Mouse (Mus musculus) left cerebral cortex, postnatal 4 days (tissue): Measurements from ENCODE around the gene Nutf2. TPM values are rescaled to one million over a fixed set of nuclear protein-coding genes. Genes with fewer than 3 reads are reported as not detected.

Source experiments
- DNase-seq: peaks from one replicate; pipeline ENCODE4 v3.0.0-alpha.2; 2022
- intact Hi-C: fragments of 180-260 bp; cut with DNase I; formaldehyde crosslinking; loops from one replicate; pipeline ENCODE4 v1.15.1; 2025
- total RNA-seq, 2 experiments: library from RNA; stranded (reverse); gene quantifications; 2 replicates each; pipeline ENCODE4 v1.2.3; 2021

The Nutf2 gene
- total RNA-seq, 2 experiments from 2014 or later, result 35.2 to 48.7 TPM

GRCm38 (mm10) chr8:105854715-105855216 lies 5.6 kb upstream of the Nutf2 start, which contains the start of gene Thap11:
Gene Thap11, plus strand, starts transcription at chr8:105855132.
- DNase-seq, result peak; percentile 94
- intact Hi-C loops, result no loop called here

- intact Hi-C loops, result no loop called here
- peak; percentile 39 for DNase-seq
These were observed 4.9 kb upstream of the Nutf2 start for GRCm38 (mm10) chr8:105855248-105856167.

GRCm38 (mm10) chr8:105856168-105856835 lies 4.1 kb upstream of the Nutf2 start:
- no peak for DNase-seq
- intact Hi-C loops, result no loop called here

GRCm38 (mm10) chr8:105858495-105858894 lies 1.9 kb upstream of the Nutf2 start:
- DNase-seq, result no peak
- intact Hi-C loops, result no loop called here

- no peak for DNase-seq
- intact Hi-C loops, result no loop called here
These were observed 1.1 kb upstream of the Nutf2 start for GRCm38 (mm10) chr8:105859314-105859713.

- DNase-seq, result no peak
- intact Hi-C loops, result no loop called here
These were observed 1.6 kb downstream of the Nutf2 start for GRCm38 (mm10) chr8:105861951-105862350.

GRCm38 (mm10) chr8:105866364-105867029 lies 6.1 kb downstream of the Nutf2 start:
- intact Hi-C loops, result no loop called here
- DNase-seq, result no peak

- intact Hi-C loops, result no loop called here
- DNase-seq, result no peak
These were observed 13.9 kb downstream of the Nutf2 start for GRCm38 (mm10) chr8:105874301-105874700.

GRCm38 (mm10) chr8:105880754-105881520 lies 20.6 kb downstream of the Nutf2 start, which contains the start of gene Edc4:
Gene Edc4, plus strand, starts transcription at chr8:105880881.
- peak; percentile 78 for DNase-seq
- intact Hi-C loops, result no loop called here

GRCm38 (mm10) chr8:105889756-105890465 lies 29.5 kb downstream of the Nutf2 start:
- no peak for DNase-seq

GRCm38 (mm10) chr8:105890870-105891269 lies 30.5 kb downstream of the Nutf2 start:
- no peak for DNase-seq
- intact Hi-C loops, result loop anchor here (10.0 kb wide), 1 partner anchor 134 kb away; no protein-coding TSS in a partner anchor

More at GRCm38 (mm10) chr8:105889756-105890465, 29.5 kb downstream of the Nutf2 start:
- intact Hi-C loops, result loop anchor here (10.0 kb wide), 1 partner anchor 135 kb away; no protein-coding TSS in a partner anchor

GRCm38 (mm10) chr8:105892432-105892831 lies 32.1 kb downstream of the Nutf2 start:
- DNase-seq, result no peak
- intact Hi-C loops, result loop anchor here (10.0 kb wide), 1 partner anchor 132 kb away; no protein-coding TSS in a partner anchor

- intact Hi-C loops, result loop anchor here (10.0 kb wide), 1 partner anchor 131 kb away; no protein-coding TSS in a partner anchor
These were observed 33.0 kb downstream of the Nutf2 start, which contains the start of gene Nrn1l for GRCm38 (mm10) chr8:105893339-105893738. Gene Nrn1l, plus strand, starts transcription at chr8:105893567.

GRCm38 (mm10) chr8:105897801-105898480 lies 37.6 kb downstream of the Nutf2 start:
- no peak for DNase-seq
- intact Hi-C loops, result loop anchor here (10.0 kb wide), 1 partner anchor 127 kb away; no protein-coding TSS in a partner anchor

More at GRCm38 (mm10) chr8:105893339-105893738, 33.0 kb downstream of the Nutf2 start, which contains the start of gene Nrn1l:
- peak; percentile 84 for DNase-seq

GRCm38 (mm10) chr8:105900180-105900940 lies 40.0 kb downstream of the Nutf2 start, which contains the start of gene Pskh1:
Gene Pskh1, plus strand, starts transcription at chr8:105900441.
- peak; percentile 94 for DNase-seq
- intact Hi-C loops, result no loop called here

GRCm38 (mm10) chr8:105900941-105901616 lies 40.7 kb downstream of the Nutf2 start:
- intact Hi-C loops, result no loop called here

GRCm38 (mm10) chr8:105919390-105919789 lies 59.0 kb downstream of the Nutf2 start:
- intact Hi-C loops, result no loop called here
- DNase-seq, result no peak

More at GRCm38 (mm10) chr8:105900941-105901616, 40.7 kb downstream of the Nutf2 start:
- no peak for DNase-seq
